Mouse (Mus musculus) stomach, embryonic 14.5 days (tissue): ENCODE data around the gene 2310034G01Rik. TPM values are rescaled to one million over a fixed set of nuclear protein-coding genes. Genes with fewer than 3 reads are reported as not detected.

ENCODE experiments used
- ATAC-seq: fragments of 200-750 bp; cut with Nextera tagmentation; 2 replicates; pipeline ENCODE4 v1.8.0; 2017; ENCODE audit warnings: low read depth, moderate TSS enrichment; ENCODE audit not compliant: insufficient number of reproducible peaks, insufficient read depth, low FRiP score
- H3K27ac ChIP-seq: fragments of 300-500 bp; sonication (generic); 2 replicates; pipeline ENCODE4 v1.5.1; 2014; ENCODE audit warnings: mild to moderate bottlenecking, low read length, moderate library complexity, mixed read lengths
- H3K27me3 ChIP-seq: fragments of 300-500 bp; sonication (generic); 2 replicates; pipeline ENCODE4 v1.6.1; 2014; ENCODE audit warnings: low read length, control low read depth, mixed read lengths; ENCODE audit not compliant: control insufficient read depth, insufficient read depth
- H3K36me3 ChIP-seq: fragments of 300-500 bp; sonication (generic); 2 replicates; pipeline ENCODE4 v1.6.1; 2014; ENCODE audit warnings: mild to moderate bottlenecking, control low read depth, low read length, moderate library complexity, mixed read lengths; ENCODE audit not compliant: control insufficient read depth, insufficient read depth
- H3K4me1 ChIP-seq: fragments of 300-500 bp; sonication (generic); 2 replicates; pipeline ENCODE4 v1.6.1; 2014; ENCODE audit warnings: low read length, control low read depth, mixed read lengths; ENCODE audit not compliant: control insufficient read depth, insufficient read depth
- H3K4me2 ChIP-seq: fragments of 300-500 bp; sonication (generic); replicated peaks from 2 replicates; pipeline ENCODE4 v1.6.1; 2014; ENCODE audit warnings: low read depth, low read length, control low read depth
- H3K4me3 ChIP-seq: fragments of 300-500 bp; sonication (generic); 2 replicates; pipeline ENCODE4 v1.5.1; 2014; ENCODE audit warnings: low read depth, low read length, control low read depth
- H3K9ac ChIP-seq: fragments of 300-500 bp; sonication (generic); replicated peaks from 2 replicates; pipeline ENCODE4 v1.6.1; 2014; ENCODE audit warnings: low read depth, mild to moderate bottlenecking, control low read depth, low read length, moderate library complexity, mixed read lengths
- H3K9me3 ChIP-seq: fragments of 300-500 bp; sonication (generic); 2 replicates; pipeline ENCODE4 v1.6.1; 2016; ENCODE audit warnings: low read depth, low read length, control low read depth; ENCODE audit not compliant: control insufficient read depth
- WGBS: fragments of 180-500 bp; shearing (Covaris S2); extraction: QIAGEN DNeasy Blood & Tissue Kit; methylation state at CpG from one replicate; pipeline ENCODE4 v1.1.7; 2014; 5-methylcytosine and 5-hydroxymethylcytosine counted together
- polyA plus RNA-seq: library from polyadenylated mRNA; unstranded; fragments of >200 nt; fragmentation: Nextera tagmentation; extraction: Ambion mirVana; gene quantifications from 2 replicates; pipeline ENCODE4 v1.2.1, GENCODE M21; 2014

2310034G01Rik gene
- polyA plus RNA-seq, 1 experiment from 2014 or later: 2.1 TPM

- Histone ChIP-seq H3K9ac (peak overlapping the region; percentile 65), H3K9me3 (no peaks in the 10 kb centered on the region), H3K27me3 (no peaks in the 10 kb centered on the region), H3K27ac (no peak overlapping the region; the same call in 1 of the 2 replicates), H3K4me2 (peak overlapping the region; percentile 67), H3K4me1 (0 out of 2 replicates have a peak, but pooled peaks cover 10% of the 10 kb centered on the region), H3K36me3 (no peaks in the 10 kb centered on the region), H3K4me3 (peak overlapping the region; percentile 66)
- WGBS: 26% methylated on average over 6 of the region's 6 CpGs
- ATAC-seq: no peak
Observed at GRCm38 (mm10) chr19:46349550-46349949, 552 bp downstream of the 2310034G01Rik start.

GRCm38 (mm10) chr19:46348761-46349458 is 1.2 kb downstream of the 2310034G01Rik start:
- no peaks in the 10 kb centered on the region for H3K27me3 ChIP-seq
- 0 out of 2 replicates have a peak, but pooled peaks cover 10% of the 10 kb centered on the region for H3K4me1 ChIP-seq
- no peaks in the 10 kb centered on the region for H3K9me3 ChIP-seq
- peak overlapping the region; percentile 66 for H3K4me3 ChIP-seq
- no peaks in the 10 kb centered on the region for H3K36me3 ChIP-seq
- WGBS: under 1% methylated on average over 78 of the region's 78 CpGs
- peak; percentile 82 for ATAC-seq
- peak overlapping the region; percentile 65 for H3K9ac ChIP-seq
- peak overlapping the region; percentile 82 for H3K27ac ChIP-seq
- peak overlapping the region; percentile 67 for H3K4me2 ChIP-seq

- ATAC-seq: no peak
- Histone ChIP-seq H3K4me3 (peak overlapping the region; percentile 66), H3K9ac (peak overlapping the region; percentile 65), H3K4me1 (0 out of 2 replicates have a peak, but pooled peaks cover 10% of the 10 kb centered on the region), H3K9me3 (no peaks in the 10 kb centered on the region), H3K27me3 (no peaks in the 10 kb centered on the region), H3K27ac (peak overlapping the region; percentile 82; the same call in 1 of the 2 replicates), H3K36me3 (no peaks in the 10 kb centered on the region), H3K4me2 (peak overlapping the region; percentile 67)
- WGBS: 30% methylated on average over 14 of the region's 14 CpGs
Observed at GRCm38 (mm10) chr19:46347936-46348668, 2.0 kb downstream of the 2310034G01Rik start.

- H3K27me3 ChIP-seq: no peaks in the 10 kb centered on the region
- WGBS: 97% methylated on average over 1 of the region's 1 CpGs
- no peak overlapping the region for H3K9ac ChIP-seq
- 0 out of 2 replicates have a peak, but pooled peaks cover 10% of the 10 kb centered on the region for H3K4me1 ChIP-seq
- ATAC-seq: no peak
- H3K4me2 ChIP-seq: no peak overlapping the region
- no peaks in the 10 kb centered on the region for H3K36me3 ChIP-seq
- H3K9me3 ChIP-seq: no peaks in the 10 kb centered on the region
- H3K27ac ChIP-seq: no peak overlapping the region
- no peak overlapping the region for H3K4me3 ChIP-seq
Observed at GRCm38 (mm10) chr19:46347146-46347545, 3.0 kb downstream of the 2310034G01Rik start.

GRCm38 (mm10) chr19:46344710-46345419 is 5.2 kb downstream of the 2310034G01Rik start:
- Histone ChIP-seq H3K9ac (no peak overlapping the region), H3K27me3 (no peaks in the 10 kb centered on the region), H3K9me3 (no peaks in the 10 kb centered on the region), H3K27ac (no peak overlapping the region), H3K36me3 (no peaks in the 10 kb centered on the region), H3K4me2 (no peak overlapping the region), H3K4me1 (0 out of 2 replicates have a peak, but pooled peaks cover 9% of the 10 kb centered on the region), H3K4me3 (no peak overlapping the region)
- WGBS: 20% methylated on average over 7 of the region's 7 CpGs
- ATAC-seq: no peak

GRCm38 (mm10) chr19:46339287-46339971 is 10.7 kb downstream of the 2310034G01Rik start:
- Histone ChIP-seq H3K9me3 (no peaks in the 10 kb centered on the region), H3K4me1 (peaks cover 9% of the 10 kb centered on the region; the same call in 1 of the 2 replicates), H3K36me3 (no peaks in the 10 kb centered on the region), H3K27me3 (no peaks in the 10 kb centered on the region), H3K9ac (no peak overlapping the region), H3K4me3 (no peak overlapping the region), H3K4me2 (peak overlapping the region; percentile 62; the same call in 1 of the 2 replicates), H3K27ac (peak overlapping the region; percentile 21; the same call in 1 of the 2 replicates)
- ATAC-seq: no peak
- WGBS: 79% methylated on average over 7 of the region's 7 CpGs

GRCm38 (mm10) chr19:46338942-46339286 is 11.2 kb downstream of the 2310034G01Rik start:
- Histone ChIP-seq H3K27ac (peak overlapping the region; percentile 10; the same call in 1 of the 2 replicates), H3K9me3 (no peaks in the 10 kb centered on the region), H3K4me3 (peak overlapping the region; percentile 59; the same call in 1 of the 2 replicates), H3K27me3 (no peaks in the 10 kb centered on the region), H3K4me1 (peaks cover 9% of the 10 kb centered on the region; the same call in 1 of the 2 replicates), H3K4me2 (peak overlapping the region; percentile 62), H3K36me3 (no peaks in the 10 kb centered on the region), H3K9ac (0 out of 2 replicates have a peak overlapping the region, but pooled peaks have one; percentile 49)
- 54% methylated on average over 6 of the region's 6 CpGs for WGBS
- no peak for ATAC-seq
